Mouse (Mus musculus) layer of hippocampus, adult 18-20 months (tissue): Measurements from ENCODE around the gene Dydc1. TPM values are rescaled to one million over a fixed set of nuclear protein-coding genes. Genes with fewer than 3 reads are reported as not detected.
A peak's percentile ranks its signal among the peaks of the same experiment; 100 is the strongest.

Experiments
- DNase-seq, 2 experiments: peaks; one replicate each; pipeline ENCODE4 v3.0.0; 2022; ENCODE audit warnings: low spot score in 2 of 2
- total RNA-seq, 2 experiments: library from RNA; stranded (reverse); gene quantifications; 2 replicates each; pipeline ENCODE4 v1.2.3; 2021

The Dydc1 gene
- total RNA-seq, 2 experiments from 2014 or later: not detected

- no peak for DNase-seq
Measured at GRCm38 (mm10) chr14:41096296-41096860, 23.7 kb downstream of the Dydc1 start.

- no peak for DNase-seq
Measured at GRCm38 (mm10) chr14:41098726-41099125, 26.0 kb downstream of the Dydc1 start.

GRCm38 (mm10) chr14:41100712-41101111 lies 28.0 kb downstream of the Dydc1 start:
- DNase-seq: no peak

GRCm38 (mm10) chr14:41101242-41101641 lies 28.5 kb downstream of the Dydc1 start:
- DNase-seq: no peak

GRCm38 (mm10) chr14:41102269-41102668 lies 29.6 kb downstream of the Dydc1 start:
- no peak for DNase-seq

- no peak for DNase-seq
Measured at GRCm38 (mm10) chr14:41104853-41105444, 32.2 kb downstream of the Dydc1 start, which contains the start of gene Mat1a. TSS of gene Mat1a (plus strand) at chr14:41105035.

- DNase-seq: no peak
Measured at GRCm38 (mm10) chr14:41111031-41111668, 38.4 kb downstream of the Dydc1 start.

- DNase-seq: no peak
Measured at GRCm38 (mm10) chr14:41112944-41113343, 40.2 kb downstream of the Dydc1 start.

- no peak for DNase-seq
Measured at GRCm38 (mm10) chr14:41116271-41116670, 43.6 kb downstream of the Dydc1 start.

- DNase-seq: no peak
Measured at GRCm38 (mm10) chr14:41124683-41125082, 52.0 kb downstream of the Dydc1 start.

- DNase-seq: peak in 1 of 2 experiments; percentile 46
Measured at GRCm38 (mm10) chr14:41127997-41128396, 55.3 kb downstream of the Dydc1 start.

GRCm38 (mm10) chr14:41131540-41131939 lies 58.8 kb downstream of the Dydc1 start, which contains the start of gene Sftpa1:
TSS of gene Sftpa1 (plus strand) at chr14:41131782.
- no peak for DNase-seq

GRCm38 (mm10) chr14:41137006-41137405 lies 64.3 kb downstream of the Dydc1 start:
- no peak for DNase-seq

GRCm38 (mm10) chr14:41140686-41141085 lies 68.0 kb downstream of the Dydc1 start:
- no peak for DNase-seq

Other genes with a start within 250 kb of the Dydc1 start
- gene Sh2d4b, start 179.6 kb upstream of the Dydc1 start, total RNA-seq: 1 to 10 TPM in 1 of 2 experiments, under 1 TPM in 1; 0.91 to 1.7 TPM
- 10 to 100 TPM; 30.5 to 33.7 TPM for gene Tspan14, start 106.1 kb upstream of the Dydc1 start, total RNA-seq
- gene Fam213a, start 59.1 kb upstream of the Dydc1 start, total RNA-seq: 100 to 1,000 TPM; 173 to 191 TPM
- 1 to 10 TPM in 1 of 2 experiments, under 1 TPM in 1; 0.71 to 1.6 TPM for gene Dydc2, start 3.7 kb upstream of the Dydc1 start, total RNA-seq
- not detected for gene Mat1a, start 32.1 kb downstream of the Dydc1 start, total RNA-seq
- not detected for gene Sftpa1, start 58.9 kb downstream of the Dydc1 start, total RNA-seq
- gene Mbl1, start 78.5 kb downstream of the Dydc1 start, total RNA-seq: not detected
- gene Sftpd, start 112.2 kb downstream of the Dydc1 start, total RNA-seq: not detected
- not detected for gene Gm2832, start 205.9 kb downstream of the Dydc1 start, total RNA-seq